Mouse (Mus musculus): ENCODE results near the gene Gm10717. TPM values are rescaled to one million over a fixed set of nuclear protein-coding genes. Genes with fewer than 3 reads are reported as not detected.
"Not testable (repeated sequence)": the region's sequence is repeated elsewhere in the genome, so short reads cannot be mapped to it uniquely, and the experiment has no call there.

The Gm10717 gene
- total RNA-seq (2021): not detected

- intact Hi-C loops (cut with DNase I): not testable (repeated sequence)
These were observed at the start of gene Gm10717 for GRCm38 (mm10) chr9:3024912-3025467. Gm10717 (plus strand) TSS chr9:3025417.

GRCm38 (mm10) chr9:3000445-3000972 is 24.7 kb upstream of the Gm10717 start, which contains the start of gene Gm10722:
Gm10722 (plus strand) TSS chr9:3000922.
- peak in 1 of 2 experiments; percentile 29 for DNase-seq
- intact Hi-C loops (cut with DNase I): not testable (repeated sequence)

More at GRCm38 (mm10) chr9:3024912-3025467, at the start of gene Gm10717:
- peak; percentile 18 to 33 for DNase-seq

- peak; percentile 2 to 3 for DNase-seq
- intact Hi-C loops (cut with DNase I): not testable (repeated sequence)
These were observed 24.2 kb upstream of the Gm10717 start for GRCm38 (mm10) chr9:3001006-3001405.

GRCm38 (mm10) chr9:3001948-3002659 is 23.1 kb upstream of the Gm10717 start:
- intact Hi-C loops (cut with DNase I): not testable (repeated sequence)
- DNase-seq: peak; percentile 94 to 95

- intact Hi-C loops (cut with DNase I); DNase-seq: not testable (repeated sequence)
These were observed 22.3 kb upstream of the Gm10717 start, which contains the start of gene Gm11168 for GRCm38 (mm10) chr9:3002794-3003396. Gm11168 (plus strand) TSS chr9:3003346.

GRCm38 (mm10) chr9:3006179-3006578 is 19.0 kb upstream of the Gm10717 start:
- DNase-seq; intact Hi-C loops (cut with DNase I): not testable (repeated sequence)

GRCm38 (mm10) chr9:3006636-3007035 is 18.6 kb upstream of the Gm10717 start:
- intact Hi-C loops (cut with DNase I): not testable (repeated sequence)
- peak; percentile 75 to 89 for DNase-seq

- intact Hi-C loops (cut with DNase I): not testable (repeated sequence)
These were observed 17.9 kb upstream of the Gm10717 start for GRCm38 (mm10) chr9:3007272-3007671.

GRCm38 (mm10) chr9:3009331-3009730 is 15.9 kb upstream of the Gm10717 start:
- intact Hi-C loops (cut with DNase I); DNase-seq: not testable (repeated sequence)

More at GRCm38 (mm10) chr9:3007272-3007671, 17.9 kb upstream of the Gm10717 start:
- DNase-seq: not testable (repeated sequence)

- intact Hi-C loops (cut with DNase I): not testable (repeated sequence)
These were observed 13.1 kb upstream of the Gm10717 start for GRCm38 (mm10) chr9:3012054-3012621.

GRCm38 (mm10) chr9:3012733-3013279 is 12.4 kb upstream of the Gm10717 start, which contains the start of gene Gm10721:
Gm10721 (plus strand) TSS chr9:3013140.
- intact Hi-C loops (cut with DNase I); DNase-seq: not testable (repeated sequence)

More at GRCm38 (mm10) chr9:3012054-3012621, 13.1 kb upstream of the Gm10717 start:
- DNase-seq: not testable (repeated sequence)

- intact Hi-C loops (cut with DNase I): not testable (repeated sequence)
These were observed 9.9 kb upstream of the Gm10717 start, which contains the start of gene Gm10720 for GRCm38 (mm10) chr9:3015354-3015753. Gm10720 (plus strand) TSS chr9:3015654.

GRCm38 (mm10) chr9:3015896-3016295 is 9.3 kb upstream of the Gm10717 start:
- intact Hi-C loops (cut with DNase I); DNase-seq: not testable (repeated sequence)

More at GRCm38 (mm10) chr9:3015354-3015753, 9.9 kb upstream of the Gm10717 start, which contains the start of gene Gm10720:
- not testable (repeated sequence) for DNase-seq

GRCm38 (mm10) chr9:3017108-3017507 is 8.1 kb upstream of the Gm10717 start, which contains the start of gene Gm10719:
Gm10719 (plus strand) TSS chr9:3017408.
- DNase-seq; intact Hi-C loops (cut with DNase I): not testable (repeated sequence)

- intact Hi-C loops (cut with DNase I): not testable (repeated sequence)
- peak in 1 of 2 experiments; percentile 7 for DNase-seq
These were observed 6.3 kb upstream of the Gm10717 start for GRCm38 (mm10) chr9:3018944-3019343.

- DNase-seq: peak; percentile 23 to 54
- intact Hi-C loops (cut with DNase I): not testable (repeated sequence)
These were observed 5.1 kb upstream of the Gm10717 start for GRCm38 (mm10) chr9:3019835-3020727.

- DNase-seq: peak; percentile 60 to 61
- intact Hi-C loops (cut with DNase I): not testable (repeated sequence)
These were observed 2.8 kb upstream of the Gm10717 start for GRCm38 (mm10) chr9:3022316-3023008.

GRCm38 (mm10) chr9:3023312-3023984 is 1.8 kb upstream of the Gm10717 start, which contains the start of gene Gm10718:
Gm10718 (plus strand) TSS chr9:3023547.
- DNase-seq: peak in 1 of 2 experiments; percentile 5
- intact Hi-C loops (cut with DNase I): not testable (repeated sequence)
